Mouse (Mus musculus) cerebellum, adult 11 months (tissue): Measurements from ENCODE around the gene Cnn3.

Source experiments
- DNase-seq: peaks from one replicate; pipeline ENCODE4 v3.0.0; 2022

The Cnn3 gene

GRCm38 (mm10) chr3:121418850-121419435 lies 7.4 kb upstream of the Cnn3 start:
- DNase-seq, result no peak

GRCm38 (mm10) chr3:121422405-121422804 lies 3.9 kb upstream of the Cnn3 start:
- DNase-seq, result no peak

DNA sequence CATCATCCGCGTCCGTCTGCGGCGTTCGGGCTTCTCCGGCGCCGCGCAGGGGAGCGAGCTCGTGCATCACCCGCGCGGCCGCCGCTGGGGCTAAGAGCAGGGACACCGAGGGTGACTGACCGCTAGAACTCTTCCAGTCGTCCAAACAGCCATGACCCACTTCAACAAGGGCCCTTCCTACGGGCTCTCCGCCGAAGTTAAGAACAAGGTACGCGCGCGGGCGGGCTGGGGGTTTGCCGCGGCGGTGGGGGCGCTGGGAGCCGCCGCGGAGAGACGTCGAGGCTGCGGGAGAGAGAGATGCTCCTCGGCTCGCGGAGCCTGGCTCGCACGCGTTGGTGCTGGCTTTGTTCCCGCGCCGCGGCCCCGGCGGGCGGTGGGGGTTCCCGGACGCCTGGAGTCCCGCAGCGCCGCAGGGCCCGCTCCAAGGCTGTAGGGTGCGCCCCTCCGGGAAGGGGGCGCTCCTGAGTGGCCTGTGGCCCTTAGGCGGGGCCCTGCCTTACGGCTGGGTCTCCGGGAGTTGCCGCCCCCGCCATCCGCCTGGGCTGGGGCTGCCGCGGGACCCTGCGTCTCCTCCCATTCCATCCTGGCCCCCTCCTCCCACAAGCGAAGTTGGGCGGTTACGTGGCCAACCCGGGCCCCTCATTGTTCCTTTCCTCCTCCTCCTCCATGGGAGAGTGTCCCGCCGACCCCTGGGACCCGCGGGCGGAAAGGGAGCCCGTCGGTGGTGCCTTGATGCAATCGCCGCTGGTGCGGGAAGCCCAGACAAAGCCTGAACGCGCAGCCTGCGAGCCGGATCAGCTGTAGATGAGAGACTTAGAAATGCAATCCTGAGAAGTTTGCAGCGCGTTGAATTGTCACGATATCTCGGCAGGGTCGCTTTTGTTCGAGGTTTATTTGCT lies 573 bp downstream of the Cnn3 start:
- DNase-seq, result peak; percentile 46

DNA sequence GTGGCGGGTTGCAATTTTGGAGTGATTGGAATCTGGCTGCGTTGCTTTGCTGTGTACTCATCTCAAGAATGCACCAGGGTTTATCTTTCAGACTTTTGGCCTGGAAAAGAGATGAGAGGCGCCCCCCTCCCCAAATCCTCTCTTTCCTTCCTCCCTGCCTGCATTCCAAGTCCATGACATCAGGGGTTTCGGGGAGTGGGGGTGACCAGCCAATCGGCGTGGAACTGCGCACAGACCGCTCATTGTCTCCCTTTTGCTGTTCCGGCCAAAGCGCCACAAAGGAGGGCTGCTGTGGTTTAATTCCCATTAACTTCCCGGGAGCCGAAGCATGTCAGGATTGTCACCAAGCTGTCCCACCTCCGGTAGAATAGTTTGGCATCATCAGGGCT lies 1.2 kb downstream of the Cnn3 start:
- DNase-seq, result peak; percentile 15

GRCm38 (mm10) chr3:121428230-121428629 lies 1.9 kb downstream of the Cnn3 start:
- peak; percentile 4 for DNase-seq

DNA sequence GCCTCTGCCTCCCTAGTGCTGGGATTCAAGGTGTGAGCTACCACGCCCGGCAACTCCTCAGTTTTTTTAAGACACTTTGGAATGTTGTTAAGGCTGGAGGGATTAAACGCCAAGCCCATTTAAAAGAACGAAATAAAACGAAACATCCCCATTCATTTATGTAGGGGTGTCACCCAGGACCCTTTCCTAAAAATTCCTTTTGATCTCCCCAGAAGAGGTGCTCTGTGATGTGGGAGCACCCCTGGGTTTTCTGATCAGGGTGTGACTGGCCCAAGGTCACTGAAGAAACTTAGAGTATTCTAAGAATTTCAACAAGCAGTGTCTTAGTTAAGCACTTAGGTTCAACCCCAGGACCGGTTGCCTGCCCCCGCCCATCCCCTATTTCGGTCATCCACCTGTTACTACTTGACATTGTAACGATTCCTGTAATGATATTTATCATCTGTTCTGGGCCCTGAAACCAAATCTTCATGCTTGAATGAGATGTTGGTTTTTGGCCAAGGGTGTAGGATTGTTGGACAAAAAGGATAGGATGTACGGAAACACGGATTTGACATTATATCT lies 2.5 kb downstream of the Cnn3 start:
- no peak for DNase-seq

DNA sequence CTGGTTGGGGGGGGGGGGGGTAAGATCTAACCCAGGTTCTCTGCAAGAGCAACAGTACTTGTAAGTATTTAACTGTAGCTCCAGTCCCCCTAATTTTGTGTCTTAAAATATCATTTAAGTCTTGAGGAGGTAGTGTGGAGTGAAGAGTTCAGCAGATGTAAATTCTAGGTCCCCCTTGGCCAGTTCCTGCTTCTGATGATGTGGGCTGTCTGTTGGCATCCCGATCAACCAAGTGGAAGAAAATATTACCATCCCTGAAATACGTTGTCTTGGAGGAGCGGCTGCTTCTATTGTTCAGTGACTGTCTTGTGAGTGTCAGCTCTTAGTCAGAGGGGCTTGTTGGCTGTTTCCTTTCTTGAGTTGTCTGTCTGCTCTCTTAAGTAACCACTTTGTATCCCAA lies 3.2 kb downstream of the Cnn3 start:
- DNase-seq, result no peak

GRCm38 (mm10) chr3:121430289-121430936 lies 4.1 kb downstream of the Cnn3 start:
- no peak for DNase-seq

DNA sequence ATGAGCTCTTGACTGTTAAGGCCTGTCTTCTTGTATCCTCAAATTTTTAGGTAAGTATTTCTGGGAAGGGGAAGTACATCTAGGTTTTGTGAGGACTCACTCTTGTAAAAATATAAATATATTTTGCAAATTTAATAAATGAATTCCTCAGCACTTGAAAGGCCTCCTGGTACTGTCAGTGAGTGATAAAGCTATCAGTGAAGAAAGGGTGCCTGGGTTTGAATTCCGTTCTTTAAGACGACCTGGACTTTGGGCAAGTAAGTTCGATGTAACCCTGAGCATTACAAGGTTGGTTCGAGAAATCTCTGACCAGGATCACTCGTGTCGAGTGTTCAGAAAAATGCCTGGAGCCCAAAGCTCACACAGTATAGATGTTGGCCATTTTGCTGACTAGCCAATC lies 7.1 kb downstream of the Cnn3 start:
- no peak for DNase-seq

DNA sequence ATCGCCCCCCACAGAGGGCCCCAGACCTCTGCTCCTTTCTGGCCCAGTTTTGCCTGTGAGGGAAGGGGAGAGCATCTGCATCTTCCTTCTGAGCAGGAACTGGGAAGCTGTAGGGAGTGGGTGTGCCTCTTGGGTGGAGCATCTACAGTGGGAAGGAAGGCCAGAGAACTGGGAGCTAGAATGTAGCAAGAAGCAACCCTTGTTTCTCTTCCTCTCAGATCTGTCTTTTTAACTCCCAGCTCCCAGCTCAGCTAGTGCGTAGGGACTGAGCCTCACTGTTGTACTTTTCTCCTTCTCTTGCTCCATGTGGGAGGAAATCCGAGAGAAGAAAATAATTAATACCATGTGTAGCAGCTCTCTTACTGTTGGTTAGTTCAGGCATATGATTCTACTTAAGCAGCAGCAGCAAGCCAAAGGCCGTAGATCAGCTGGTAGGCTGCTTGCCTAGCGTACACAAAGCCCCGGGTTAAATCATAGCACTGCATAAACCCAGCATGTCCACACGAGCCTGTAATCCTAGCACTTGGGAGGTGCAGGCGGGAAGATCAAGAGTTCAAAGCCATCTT lies 7.8 kb downstream of the Cnn3 start:
- no peak for DNase-seq

GRCm38 (mm10) chr3:121435296-121435695 lies 9.0 kb downstream of the Cnn3 start:
- DNase-seq, result no peak

- no peak for DNase-seq
Observed at GRCm38 (mm10) chr3:121437070-121437469, 10.8 kb downstream of the Cnn3 start.

DNA sequence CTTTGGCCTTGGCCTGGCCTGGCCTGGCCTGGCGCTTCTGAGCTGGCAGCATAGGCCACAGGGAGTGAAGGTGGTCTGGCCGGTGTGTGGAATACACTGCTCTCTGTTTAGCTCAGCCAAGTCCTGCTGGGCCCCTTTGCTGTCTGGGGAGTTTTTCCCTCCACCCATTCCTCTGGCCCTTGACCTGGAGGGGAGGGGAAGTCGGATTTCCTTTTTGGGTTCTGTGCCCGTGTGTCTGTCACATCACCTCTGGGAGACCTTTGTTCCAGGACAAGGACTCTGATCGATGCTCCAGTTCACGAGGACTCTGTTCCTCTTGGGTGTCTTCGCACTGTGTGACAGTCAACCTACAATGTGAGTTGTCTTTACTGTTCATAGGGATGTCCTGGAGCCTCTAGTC lies 11.7 kb downstream of the Cnn3 start:
- no peak for DNase-seq

DNA sequence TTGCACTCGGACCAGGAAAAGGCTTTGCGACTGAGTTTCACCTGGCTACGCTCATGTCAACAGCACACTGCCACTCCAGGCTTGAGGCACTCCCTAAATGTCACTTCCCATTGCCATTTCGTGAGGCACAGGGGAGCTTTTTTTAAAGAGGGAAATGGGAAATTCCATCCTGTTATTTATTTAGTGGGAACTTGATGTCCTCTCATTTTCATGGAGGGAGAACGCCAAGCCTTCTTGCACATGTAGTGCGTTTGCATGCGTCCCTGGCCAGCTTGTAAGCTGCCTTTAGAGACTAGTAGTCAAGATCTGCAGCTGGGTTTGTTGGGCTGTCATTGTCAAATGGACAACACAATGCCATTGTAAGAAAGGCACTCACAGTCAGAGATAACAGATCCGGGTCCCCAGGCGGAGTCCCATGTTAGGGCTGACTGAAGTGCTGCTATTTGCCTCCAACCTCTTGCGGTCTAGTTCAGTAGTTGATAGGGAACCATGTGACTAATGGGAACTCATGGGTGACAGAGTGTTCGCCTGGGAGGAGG lies 13.4 kb downstream of the Cnn3 start:
- no peak for DNase-seq

DNA sequence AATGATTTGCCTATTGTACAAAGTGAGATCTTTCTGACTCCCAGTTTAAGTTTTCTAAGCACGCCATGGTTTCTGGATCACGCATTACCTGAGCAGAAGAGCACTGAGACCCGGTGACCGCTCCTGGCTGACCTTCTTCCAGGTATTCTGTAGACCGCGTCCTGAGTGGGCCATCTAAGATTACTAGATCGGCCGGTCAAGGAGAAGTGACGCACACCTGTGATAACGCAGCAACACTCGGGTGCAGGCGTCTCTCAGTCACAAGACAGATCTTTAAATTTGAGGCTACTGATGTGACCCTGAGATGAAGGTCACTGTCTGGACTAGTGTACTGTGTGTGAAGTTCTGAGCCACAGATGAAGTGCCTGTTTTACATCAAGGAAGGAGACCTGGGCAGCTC lies 15.2 kb downstream of the Cnn3 start:
- no peak for DNase-seq

GRCm38 (mm10) chr3:121442288-121442687 lies 16.0 kb downstream of the Cnn3 start:
- DNase-seq, result no peak

DNA sequence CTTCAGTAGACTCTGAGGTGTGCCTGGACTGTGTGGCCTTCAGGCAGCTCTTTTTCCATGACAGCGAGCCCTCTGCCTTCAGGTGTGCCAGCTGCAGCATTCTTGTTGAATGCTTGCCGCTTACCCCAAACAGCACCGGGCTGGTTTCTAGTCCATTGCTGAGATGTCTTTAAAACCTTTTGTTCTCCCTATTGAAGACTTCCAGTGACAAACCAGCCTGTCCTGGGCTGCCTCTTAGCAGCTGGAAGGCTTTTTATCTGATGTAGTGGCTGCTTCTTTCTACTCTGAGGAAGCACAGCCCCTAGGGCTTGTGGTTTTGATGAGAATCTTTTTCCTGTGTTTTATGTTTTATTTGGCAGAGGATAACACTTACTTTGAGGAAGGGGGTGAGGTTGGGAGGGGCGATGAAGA lies 17.6 kb downstream of the Cnn3 start:
- no peak for DNase-seq

- DNase-seq, result no peak
Observed at GRCm38 (mm10) chr3:121444414-121444813, 18.1 kb downstream of the Cnn3 start.

GRCm38 (mm10) chr3:121446454-121446853 lies 20.2 kb downstream of the Cnn3 start:
- DNase-seq, result no peak

- DNase-seq, result no peak
Observed at GRCm38 (mm10) chr3:121448029-121448468, 21.8 kb downstream of the Cnn3 start.

GRCm38 (mm10) chr3:121448606-121449005 lies 22.3 kb downstream of the Cnn3 start:
- no peak for DNase-seq

DNA sequence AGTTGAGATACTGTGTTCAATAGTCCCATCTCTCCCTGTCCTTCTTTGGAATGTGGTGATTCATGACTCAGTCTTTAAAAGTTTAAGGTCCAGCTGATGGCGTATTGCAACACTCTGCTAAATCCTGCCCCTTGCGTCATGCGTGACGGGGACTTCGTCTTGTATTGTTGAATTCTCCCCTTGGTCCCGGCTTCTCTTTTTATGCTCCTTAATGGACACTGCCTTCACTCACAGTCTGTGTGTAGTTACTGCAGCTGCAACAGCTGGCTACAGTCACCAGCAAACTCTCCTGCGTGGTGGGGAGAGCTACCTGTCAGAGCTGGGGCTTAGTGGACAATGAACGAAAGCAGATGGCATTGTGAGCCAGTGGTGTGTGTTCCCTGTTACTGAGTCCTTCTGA lies 23.2 kb downstream of the Cnn3 start:
- DNase-seq, result no peak

DNA sequence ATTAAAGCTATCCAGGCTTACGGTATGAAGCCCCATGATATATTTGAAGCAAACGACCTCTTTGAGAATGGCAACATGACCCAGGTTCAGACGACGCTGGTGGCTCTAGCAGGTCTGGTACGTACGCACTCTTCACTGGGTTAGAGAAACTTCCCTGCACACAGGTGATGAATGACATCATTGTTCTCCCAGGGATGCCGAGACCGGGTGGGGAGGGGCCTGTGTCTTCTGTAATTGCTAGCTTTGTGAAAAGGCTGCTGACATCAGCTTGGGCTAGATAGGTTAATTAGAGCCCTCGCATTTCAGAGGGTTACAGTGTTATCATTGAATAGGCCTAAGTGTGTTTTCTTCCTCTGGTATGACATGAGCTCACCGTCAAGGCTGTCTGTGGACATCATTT lies 25.1 kb downstream of the Cnn3 start:
- DNase-seq, result no peak
